Mouse (Mus musculus): ENCODE results near the gene Rnf24.
A peak's percentile ranks its signal among the peaks of the same experiment; 100 is the strongest.

Gene Rnf24

DNA sequence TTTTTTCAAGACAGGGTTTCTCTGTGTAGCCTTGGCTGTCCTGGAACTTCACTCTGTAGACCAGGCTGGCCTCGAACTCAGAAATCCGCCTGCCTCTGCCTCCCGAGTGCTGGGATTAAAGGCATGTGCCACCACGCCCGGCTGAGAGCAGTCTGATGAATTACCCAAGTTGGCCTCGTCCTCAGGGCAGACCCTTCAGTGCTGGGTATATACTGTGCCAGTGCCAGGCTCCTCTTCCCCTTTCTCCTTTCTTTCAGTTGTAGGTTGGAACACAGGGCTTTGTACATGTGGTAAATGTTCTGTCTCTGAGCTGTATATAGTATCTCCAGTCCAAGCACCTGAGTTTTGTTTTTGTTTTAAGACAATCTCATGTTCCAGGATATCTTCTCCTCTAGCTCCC, 88.7 kb downstream of the Rnf24 start:
- no peak for DNase-seq (ENCODE audit: low spot score in 2 of 2)

DNA sequence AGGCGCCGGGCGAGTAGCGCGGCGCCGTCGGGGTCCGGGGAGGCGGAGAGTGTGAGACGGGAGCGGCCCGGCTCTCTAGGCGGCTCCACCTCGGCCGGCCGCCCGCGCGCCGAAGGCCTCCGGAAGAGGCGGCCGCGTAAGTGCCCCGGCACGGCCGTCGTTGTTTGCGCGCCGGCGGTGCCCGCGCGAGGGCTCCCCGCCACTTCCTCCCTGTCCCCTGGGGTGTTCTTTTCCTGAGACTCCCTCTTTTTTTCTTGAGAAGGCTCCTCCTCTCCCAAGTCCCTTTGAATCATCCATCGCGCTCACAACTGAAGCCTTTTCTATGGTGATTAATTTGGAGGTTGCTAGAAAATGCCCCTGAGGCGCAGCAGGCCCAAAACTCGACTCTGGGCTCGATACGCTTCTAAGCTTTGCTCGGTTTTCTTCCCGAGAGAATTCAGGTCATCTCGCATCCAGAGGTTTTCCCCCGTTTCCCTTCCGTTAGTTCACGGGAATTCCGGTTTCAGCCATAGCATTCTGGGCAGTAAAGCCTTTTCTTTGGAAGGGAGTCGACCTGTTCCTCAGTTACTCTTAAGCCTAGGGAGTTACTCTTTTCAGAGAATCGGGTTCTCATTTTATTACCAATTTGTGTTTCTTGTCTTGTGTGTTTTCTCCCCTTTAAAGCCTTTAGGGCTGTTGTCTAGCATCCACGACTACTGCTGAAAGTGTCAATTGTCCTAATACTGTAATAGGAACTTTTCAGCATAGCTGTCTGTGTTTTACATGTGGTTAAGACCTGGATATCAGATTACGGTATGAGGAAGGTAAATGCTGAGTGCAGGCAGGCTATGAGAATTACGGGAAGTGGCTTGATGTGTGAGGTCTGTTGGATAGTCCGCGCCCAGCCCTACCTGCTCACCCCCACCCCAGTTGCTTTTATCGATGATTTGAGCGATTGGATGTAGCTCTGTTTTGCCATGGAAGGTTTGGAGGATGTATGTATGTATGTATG, 89.7 kb downstream of the Rnf24 start:
- DNase-seq (ENCODE audit: low spot score in 2 of 2): peak in 1 of 2 experiments; percentile 16

DNA sequence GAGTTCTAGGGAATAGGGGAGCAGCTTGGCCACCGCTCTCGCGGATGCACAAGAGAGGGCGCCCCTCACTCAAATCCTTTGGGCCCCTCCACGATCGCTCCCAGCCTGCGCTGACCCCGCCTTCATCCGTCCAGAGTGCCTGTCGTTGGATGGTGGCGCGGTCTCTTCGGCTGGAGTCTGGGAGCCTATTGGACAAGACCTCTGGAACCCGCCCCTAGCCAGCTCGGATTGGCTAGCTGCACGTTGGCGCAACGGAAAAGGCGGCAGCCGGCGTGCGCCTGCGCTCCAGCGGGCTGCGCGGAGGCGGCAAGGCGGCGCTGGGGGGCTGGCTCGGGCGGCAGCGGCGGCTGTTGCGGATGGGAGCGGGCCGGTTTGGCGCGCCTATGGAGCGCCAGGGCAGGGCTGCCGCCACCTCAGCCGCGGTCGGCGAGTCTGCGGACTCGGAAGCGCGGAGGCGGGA, 90.4 kb downstream of the Rnf24 start, which contains the start of gene Pank2:
Gene Pank2 (plus strand): TSS at position 283 of the 460 bp plus-strand sequence.
- DNase-seq (ENCODE audit: low spot score in 2 of 2): peak; percentile 96 to 98

DNA sequence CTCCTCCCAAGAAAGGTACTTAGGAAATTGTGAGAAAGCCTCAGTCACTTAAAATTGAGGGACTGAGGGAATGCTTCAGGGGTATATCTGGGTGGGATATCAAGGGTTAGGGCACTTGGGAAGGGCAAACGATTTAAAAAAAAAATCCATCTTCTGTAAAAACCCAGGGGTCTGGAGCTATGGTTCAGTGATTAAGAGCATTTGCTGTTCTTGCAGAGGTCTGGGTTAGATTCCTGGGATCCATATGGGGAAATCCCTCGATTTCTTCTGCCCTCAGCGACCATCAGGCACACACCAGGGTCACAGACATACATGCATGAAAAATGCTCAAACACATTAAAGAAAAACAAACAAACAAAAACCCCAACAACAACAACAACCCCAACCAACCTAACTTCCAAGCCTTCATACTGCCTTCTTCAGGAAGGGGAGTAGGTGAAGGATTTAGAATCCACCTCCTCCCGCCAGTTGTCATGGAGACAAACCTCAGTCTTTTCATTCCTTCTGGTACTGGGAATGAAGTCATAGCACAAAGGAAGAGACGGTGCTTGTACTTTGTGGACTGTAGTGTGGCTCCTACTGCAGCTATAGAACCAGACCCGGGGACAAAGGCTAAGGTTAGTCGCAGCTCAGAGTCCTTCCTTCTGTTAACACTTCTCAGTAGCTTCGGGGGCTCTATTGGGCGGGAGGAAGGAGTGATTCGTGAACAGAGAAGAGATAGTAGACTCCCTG, 91.0 kb downstream of the Rnf24 start:
- DNase-seq (ENCODE audit: low spot score in 2 of 2): no peak

DNA sequence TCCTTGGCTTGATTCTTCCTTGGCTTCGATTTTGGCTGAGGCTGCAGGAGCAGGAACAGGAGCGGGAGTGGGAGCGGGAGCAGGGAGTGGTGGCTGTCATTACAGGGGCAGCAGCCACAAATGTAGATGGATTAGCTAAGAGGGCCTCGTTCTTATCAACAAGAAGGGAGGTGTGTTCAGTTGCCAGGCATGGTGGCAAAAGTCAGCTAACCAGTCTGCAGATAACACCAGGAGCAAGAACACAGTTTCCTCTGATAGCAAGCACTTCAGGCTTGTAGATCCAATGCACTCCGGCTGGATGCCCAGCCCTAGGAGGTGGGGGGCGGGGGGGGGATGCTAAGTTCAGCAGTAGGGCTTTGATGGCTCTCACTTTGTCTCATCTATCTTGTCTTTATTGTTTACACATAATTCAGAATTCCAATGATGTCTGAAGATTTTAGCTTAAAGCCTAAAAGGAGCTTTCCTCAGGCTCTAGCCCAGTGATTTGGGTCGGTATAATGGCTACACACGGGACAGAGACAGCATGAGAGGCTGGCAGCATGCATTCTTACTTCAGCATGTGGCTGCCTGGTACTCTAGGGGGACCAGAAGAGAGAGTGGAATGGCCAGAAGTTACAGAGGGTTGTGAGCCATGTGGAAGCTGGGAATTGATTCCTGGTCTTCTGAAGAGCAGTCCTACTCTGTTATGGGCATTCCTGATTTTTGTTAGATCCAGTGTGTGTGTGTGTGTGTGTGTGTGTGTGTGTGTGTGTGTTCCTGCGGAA, 92.0 kb downstream of the Rnf24 start:
- no peak for DNase-seq (ENCODE audit: low spot score in 2 of 2)

DNA sequence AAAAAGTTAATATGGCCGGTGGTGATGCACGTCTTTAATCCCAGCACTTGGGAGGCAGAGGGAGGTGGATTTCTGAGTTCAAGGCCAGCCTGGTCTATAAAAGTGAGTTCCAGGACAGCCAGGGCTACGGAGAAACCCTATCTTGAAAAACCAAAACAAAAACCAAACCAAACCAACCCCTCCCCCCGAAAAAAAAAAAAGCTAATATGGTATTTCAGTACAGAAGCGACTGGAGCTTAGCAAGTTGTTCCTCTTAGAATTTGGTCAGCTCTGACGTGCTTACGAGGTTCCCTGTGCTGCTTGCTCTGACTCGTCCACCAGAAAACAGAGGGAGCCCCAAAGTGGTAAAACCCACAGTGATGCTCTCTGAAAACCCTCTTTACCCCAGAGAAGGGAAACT, 94.0 kb downstream of the Rnf24 start:
- no peak for DNase-seq (ENCODE audit: low spot score in 2 of 2)

DNA sequence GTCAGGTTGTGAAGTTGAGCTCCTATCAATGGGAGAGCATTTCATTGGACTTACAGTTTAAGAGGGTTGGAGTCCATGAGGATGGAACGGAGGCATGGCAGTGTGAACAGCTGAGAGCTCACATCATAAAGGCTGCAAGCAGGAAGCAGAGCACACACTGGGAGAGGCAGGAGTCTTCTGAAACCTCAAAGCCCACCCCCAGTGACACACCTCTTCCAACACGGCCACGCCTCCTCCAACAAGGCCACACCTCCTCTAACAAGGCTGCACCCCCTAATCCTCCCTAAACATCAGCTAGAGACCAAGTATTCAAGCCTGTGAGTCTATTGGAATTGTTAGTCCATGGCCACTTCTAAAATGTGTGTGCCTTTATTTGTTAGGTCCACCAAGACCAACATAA, 97.0 kb downstream of the Rnf24 start:
- no peak for DNase-seq (ENCODE audit: low spot score in 2 of 2)

DNA sequence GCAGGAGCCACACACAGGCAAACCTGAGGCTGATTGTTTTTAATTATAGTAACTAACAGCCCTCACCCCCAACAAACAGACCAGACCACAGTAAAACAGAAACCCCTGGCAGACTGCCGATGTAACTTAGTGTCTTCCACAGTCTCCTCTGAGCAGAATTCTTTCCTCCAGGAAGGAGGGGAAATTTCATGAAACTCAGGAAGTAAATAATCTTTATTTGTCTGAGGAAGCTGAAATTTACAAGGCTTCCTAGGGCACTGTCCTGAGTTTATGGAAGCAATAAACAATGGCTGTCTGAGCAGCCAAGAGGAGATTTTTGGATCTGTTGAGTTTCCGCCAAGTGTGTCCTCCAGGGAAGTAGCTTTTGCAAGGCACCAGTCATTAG, 98.4 kb downstream of the Rnf24 start:
- no peak for DNase-seq (ENCODE audit: low spot score in 2 of 2)

DNA sequence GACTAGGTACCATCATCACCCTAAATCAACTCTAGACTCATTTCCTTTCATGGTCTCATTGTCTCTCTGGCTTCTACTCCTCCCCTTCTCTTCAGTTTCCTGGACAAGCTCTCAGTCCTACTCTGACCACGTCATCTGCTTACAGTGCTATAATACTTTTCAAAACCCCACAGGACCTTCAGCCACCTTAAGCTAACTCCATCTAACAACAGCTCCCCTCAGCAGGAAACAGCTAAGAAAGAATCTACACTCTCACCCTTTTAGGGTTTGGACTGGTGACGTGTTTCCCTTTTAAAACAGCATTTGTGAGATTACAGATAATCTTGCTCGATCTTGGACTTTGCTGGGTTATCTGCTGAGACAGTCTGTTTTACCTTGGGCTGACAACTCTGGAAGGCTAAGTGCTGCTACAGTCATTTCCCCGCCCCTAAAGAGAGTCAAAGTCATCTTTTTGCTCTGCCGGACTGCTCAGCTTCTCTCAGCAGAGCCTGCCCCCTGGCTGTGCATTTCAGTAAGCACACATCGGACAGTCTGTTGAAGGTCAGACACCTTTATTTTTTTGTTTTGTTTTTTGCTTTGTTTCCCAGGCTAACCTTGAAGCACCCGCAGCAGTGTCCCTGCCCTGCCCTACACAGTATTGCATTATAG, 98.9 kb downstream of the Rnf24 start:
- DNase-seq (ENCODE audit: low spot score in 2 of 2): peak in 1 of 2 experiments; percentile 44
